Mouse (Mus musculus): ENCODE measurements around the gene Birc3.
"Not testable (repeated sequence)": the region's sequence is repeated elsewhere in the genome, so short reads cannot be mapped to it uniquely, and the experiment has no call there.

Gene Birc3

DNA sequence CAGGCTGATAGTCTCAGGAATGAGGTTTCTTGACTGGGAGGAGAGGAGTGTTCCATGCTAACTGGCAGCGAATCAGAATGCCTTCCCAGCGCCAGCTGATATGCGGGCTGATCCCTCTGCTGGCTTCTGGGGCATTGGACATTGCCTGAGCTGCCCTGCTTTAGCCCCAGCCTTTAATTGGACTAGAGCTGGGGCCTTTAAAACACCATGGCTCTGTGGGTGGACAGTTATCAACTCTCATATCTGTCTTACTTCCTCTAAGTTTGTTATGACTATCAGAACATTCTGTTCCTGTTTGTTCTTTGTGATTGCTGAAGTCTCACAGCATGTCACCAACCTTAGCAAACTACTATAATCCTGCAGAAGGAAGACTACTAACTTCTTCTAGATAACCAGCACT is 5.0 kb downstream of the Birc3 start:
- no peak for DNase-seq (ENCODE audit: low spot score)

DNA sequence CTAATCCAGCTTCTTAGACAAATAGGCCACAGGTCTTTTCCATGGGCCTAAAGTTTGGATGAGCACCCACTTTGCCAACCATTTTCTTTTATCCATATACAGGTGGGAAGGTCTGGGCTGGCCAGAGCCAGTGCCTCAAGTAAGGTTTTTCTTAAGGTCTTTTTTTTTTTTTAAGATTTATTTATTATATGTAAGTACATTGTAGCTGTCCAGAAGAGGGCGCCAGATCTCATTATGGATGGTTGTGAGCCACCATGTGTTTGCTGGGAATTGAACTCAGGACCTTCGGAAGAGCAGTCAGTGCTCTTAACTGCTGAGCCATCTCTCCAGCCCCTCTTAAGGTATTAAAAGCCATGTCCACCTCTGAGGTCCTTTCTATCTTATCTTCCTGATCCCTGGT is 6.0 kb downstream of the Birc3 start:
- not testable (repeated sequence) for DNase-seq (ENCODE audit: low spot score)

DNA sequence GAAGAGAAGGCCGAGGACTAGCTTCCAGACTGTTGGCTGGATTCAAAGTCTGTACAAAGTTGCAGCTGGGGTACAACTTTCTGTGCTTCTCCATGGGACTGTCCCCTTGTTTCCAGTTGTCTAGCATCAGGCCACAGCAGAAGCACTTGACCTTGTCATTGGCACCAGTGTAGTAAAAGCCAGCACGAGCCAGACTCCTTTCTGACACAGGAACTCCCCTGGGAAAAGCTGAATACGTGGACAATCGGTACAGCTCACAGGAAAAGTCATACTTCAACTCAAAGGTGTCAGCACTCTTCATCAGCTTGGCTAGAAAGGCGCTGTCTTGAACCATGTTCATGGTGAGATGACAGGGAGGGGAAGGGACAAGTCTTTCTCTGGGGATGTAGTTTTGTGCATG is 12.0 kb downstream of the Birc3 start:
- DNase-seq (ENCODE audit: low spot score) = no peak

- no peak for DNase-seq (ENCODE audit: low spot score)
These were observed 17.1 kb downstream of the Birc3 start for GRCm38 (mm10) chr9:7855912-7856311.

DNA sequence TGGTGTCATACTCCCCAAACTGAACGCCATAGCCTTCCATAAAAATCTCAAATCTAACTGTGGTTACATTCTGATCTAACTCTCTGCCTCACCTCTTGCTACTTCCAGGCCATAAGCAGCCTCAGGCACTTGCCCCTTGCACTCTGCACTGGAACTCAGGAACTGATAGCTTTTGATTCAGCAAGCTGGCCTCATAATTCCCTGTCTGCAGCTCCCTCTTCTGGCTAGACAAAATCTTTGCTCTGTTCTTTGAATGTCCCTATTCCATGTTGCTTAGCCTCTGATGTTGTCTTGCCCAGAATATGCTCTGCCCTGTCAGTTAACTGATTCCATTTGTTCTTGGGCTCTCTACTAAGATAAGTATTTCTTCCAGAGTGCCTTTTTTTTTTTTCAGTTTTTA is 17.6 kb downstream of the Birc3 start:
- DNase-seq (ENCODE audit: low spot score) = no peak

DNA sequence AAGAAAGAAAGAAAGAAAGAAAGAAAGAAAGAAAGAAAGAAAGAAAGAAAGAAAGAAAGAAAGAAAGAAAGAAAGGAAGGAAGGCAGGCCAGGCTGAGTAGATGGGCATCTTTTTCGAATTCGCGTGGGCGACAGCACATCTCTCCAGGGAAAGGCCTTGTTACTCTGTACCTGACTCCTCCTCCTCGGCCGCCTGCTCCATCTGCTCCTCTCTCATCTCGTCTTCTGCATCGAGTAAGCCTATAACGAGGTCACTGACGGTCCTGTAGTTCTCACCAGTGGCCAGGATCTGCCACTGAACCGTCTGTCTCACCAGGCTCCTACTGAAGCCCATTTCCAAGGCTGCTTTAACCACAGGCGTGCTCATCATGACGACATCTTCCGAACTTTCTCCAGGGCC is 18.8 kb downstream of the Birc3 start:
- not testable (repeated sequence) for DNase-seq (ENCODE audit: low spot score)

DNA sequence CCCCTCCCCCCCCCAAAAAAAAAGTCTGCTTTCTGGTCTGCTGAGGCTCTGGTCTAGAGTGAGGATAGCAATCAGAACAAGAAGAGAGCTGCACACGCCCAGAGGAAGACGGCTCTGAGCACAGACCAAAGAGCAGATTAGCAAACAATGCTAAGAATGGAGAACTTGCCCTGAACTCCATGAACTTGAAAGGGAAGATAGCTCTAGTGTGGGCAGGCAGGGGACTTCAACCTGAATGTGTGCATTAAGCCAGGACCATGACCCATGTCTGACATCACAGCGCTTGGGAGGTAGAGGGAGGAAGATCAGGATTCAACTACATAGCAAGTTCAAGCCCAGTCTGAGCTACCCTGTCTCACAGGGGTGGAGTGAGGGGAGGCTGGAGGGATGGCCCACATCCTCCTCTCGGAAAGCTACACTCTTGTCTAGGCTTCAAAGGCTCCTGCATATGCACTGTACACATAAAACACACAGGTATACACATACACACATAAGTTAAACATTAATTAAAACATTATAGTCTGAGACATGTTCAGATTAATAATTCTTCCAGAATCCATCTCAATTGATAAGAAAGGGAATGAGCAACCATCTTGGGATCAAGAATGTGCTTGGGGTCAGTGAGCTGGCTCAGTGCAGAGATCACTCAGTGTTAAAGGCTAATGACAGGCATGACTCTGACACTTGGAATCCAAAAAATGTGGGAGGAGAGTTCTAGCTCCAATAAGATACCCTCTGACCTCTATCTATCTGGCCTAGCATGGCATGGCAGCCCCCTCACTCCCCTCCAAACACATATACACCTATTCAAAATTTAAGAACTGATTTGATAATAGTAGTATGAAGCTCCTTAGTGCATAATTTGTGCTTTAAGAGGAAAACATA is 20.4 kb downstream of the Birc3 start:
- no peak for DNase-seq (ENCODE audit: low spot score)

GRCm38 (mm10) chr9:7851841-7852240 is 21.1 kb downstream of the Birc3 start:
- DNase-seq (ENCODE audit: low spot score) = no peak

DNA sequence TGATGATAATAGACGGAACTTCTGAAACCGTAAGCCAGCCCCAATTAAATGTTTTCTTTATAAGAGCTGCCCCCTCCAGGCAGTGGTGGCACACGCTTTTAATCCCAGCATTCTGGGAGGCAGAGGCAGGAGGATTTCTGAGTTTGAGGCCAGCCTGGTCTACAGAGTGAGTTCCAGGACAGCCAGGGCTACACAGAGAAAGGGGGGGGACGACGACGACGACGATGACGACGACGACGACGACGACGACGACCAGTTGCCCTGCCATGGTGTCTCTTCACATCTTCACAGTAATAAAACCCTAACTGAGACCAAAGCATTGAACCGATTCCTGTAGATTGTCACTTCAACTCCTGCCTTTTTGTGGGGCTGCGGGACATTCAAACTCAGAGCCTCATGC is 24.8 kb downstream of the Birc3 start:
- no peak for DNase-seq (ENCODE audit: low spot score)

DNA sequence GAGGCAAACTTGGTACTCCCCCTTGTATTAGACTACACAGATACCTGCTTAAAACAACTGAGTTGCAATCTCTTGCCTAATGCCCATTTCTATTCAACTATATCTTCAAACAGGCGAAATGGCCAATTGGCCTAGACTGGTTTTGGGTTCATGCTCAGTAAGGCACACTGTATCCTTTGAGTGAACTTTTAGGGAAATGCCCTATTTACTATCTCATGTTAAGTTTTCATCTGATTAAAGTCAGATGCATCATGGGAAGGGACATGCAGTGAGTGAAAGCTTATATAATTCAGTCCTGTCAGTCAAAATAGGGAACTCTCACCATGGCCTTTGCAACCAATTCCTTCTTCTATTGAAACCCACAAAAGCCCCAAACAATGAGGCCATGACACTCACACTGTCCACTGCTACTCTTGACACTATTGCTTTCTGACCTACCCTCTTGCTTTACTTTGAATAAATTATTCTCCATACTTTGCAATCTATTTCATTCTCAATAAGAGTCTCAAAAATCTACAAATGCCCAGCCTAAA is 26.3 kb downstream of the Birc3 start:
- DNase-seq (ENCODE audit: low spot score) = no peak

- no peak for DNase-seq (ENCODE audit: low spot score)
These were observed 27.6 kb downstream of the Birc3 start for GRCm38 (mm10) chr9:7845216-7845895.

DNA sequence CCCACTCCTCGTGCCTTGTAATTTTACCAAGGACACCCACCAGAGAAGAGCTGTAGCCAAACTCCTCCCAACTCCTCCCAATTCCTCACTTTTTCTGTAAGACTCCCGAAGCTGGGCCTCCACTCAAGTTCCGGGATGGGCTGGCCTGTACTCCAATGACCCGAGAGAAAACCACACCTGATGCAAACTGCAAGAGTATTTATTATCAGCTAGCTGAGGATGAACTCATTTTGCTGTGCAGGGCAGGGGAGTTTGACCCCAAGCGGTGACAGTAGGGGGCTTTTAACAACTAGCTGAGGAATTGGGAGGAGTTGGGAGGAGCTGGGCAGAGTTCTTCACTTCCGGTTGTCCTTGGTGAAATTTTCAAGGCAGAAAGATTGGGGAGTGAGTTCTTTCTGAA is 31.8 kb downstream of the Birc3 start:
- DNase-seq (ENCODE audit: low spot score) = no peak

GRCm38 (mm10) chr9:7837806-7838440 is 35.1 kb downstream of the Birc3 start:
- DNase-seq (ENCODE audit: low spot score) = no peak

GRCm38 (mm10) chr9:7836905-7837805 is 35.8 kb downstream of the Birc3 start, which contains the start of gene Birc2:
Birc2 (minus strand) TSS chr9:7837064.
- peak; percentile 93 for DNase-seq (ENCODE audit: low spot score)

DNA sequence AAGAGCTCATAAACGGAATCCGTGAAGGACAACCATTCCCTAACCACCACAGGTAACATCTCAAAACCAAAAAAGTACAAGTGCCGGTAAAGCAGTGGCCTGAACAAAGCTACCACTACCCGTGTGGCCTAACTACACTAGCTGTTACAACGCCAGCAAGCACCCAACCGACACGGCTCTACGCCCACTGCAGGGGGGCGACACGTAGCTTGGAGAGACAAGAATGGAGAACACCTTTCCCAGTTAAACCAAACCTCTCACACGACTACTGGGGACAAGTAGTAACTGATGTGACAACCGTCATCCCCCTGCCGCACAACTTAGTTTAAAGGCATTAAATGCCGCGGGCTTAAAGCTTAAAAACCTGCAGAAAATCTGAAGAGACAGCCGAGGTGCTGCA is 36.7 kb downstream of the Birc3 start:
- DNase-seq (ENCODE audit: low spot score) = no peak

GRCm38 (mm10) chr9:7835302-7835701 is 37.7 kb downstream of the Birc3 start:
- DNase-seq (ENCODE audit: low spot score) = no peak

DNA sequence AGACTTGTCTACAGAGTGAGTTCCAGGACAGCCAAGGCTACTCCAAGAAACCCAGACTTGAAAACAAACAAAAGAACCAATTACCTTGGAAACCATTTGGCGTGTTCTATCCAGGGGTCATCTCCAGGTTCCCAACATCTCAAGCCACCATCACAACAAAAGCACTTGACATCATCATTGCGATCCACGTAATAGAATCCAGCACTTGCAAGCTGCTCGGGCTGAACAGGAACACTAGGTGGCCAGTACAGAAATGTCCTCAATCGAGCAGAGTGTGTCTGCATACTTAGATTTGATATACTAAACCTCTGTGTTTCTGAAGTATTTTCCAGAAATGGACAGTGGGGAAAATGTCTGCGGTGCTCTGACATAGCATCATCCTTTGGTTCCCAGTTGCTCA is 39.6 kb downstream of the Birc3 start:
- DNase-seq (ENCODE audit: low spot score) = no peak

- DNase-seq (ENCODE audit: low spot score) = no peak
These were observed 43.2 kb downstream of the Birc3 start for GRCm38 (mm10) chr9:7829531-7830528.

GRCm38 (mm10) chr9:7828706-7829105 is 44.3 kb downstream of the Birc3 start:
- no peak for DNase-seq (ENCODE audit: low spot score)

- no peak for DNase-seq (ENCODE audit: low spot score)
These were observed 48.1 kb downstream of the Birc3 start for GRCm38 (mm10) chr9:7824916-7825315.
